Mouse (Mus musculus) bone marrow, adult 2 months (tissue): Measurements from ENCODE around the gene Magi2.

Experiments used
- CTCF ChIP-seq: fragments of 200-500 bp; IDR thresholded peaks from 2 replicates; pipeline ENCODE4 v1.5.1; 2011; ENCODE audit warnings: low read length, control low read depth; ENCODE audit not compliant: control insufficient read depth, insufficient read depth
- POLR2A ChIP-seq: fragments of 200-500 bp; IDR thresholded peaks from 2 replicates; pipeline ENCODE4 v1.6.1; 2011; ENCODE audit warnings: low read depth, mild to moderate bottlenecking, control low read depth, low read length, borderline replicate concordance; ENCODE audit not compliant: control insufficient read depth

DNA sequence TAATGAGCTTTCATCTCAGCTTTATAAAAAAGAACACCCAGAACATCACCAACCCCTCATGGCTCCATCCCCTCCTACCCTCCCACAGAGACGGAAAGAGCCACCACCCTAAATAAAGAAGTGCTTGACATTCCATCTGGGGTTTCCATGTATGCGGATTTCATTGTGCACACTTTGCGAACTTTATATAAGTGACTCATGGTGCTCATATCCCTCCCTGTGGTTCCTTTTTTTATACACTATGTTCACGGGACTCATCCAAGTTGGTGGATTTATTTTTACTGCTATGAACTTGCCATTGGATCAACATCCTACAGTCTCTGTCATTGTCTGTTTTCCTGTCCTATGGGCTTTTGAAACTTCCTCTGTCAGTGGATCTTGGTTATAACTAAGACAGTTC, 1388.1 kb downstream of the Magi2 start:
- no peak for TF ChIP-seq CTCF
- no peak for TF ChIP-seq POLR2A
